Mouse (Mus musculus) neural tube, embryonic 12.5 days (tissue): ENCODE data around the gene Tmem19. TPM values are rescaled to one million over a fixed set of nuclear protein-coding genes. Genes with fewer than 3 reads are reported as not detected.
A peak's percentile ranks its signal among the peaks of the same experiment; 100 is the strongest.
"Not testable (repeated sequence)": the region's sequence is repeated elsewhere in the genome, so short reads cannot be mapped to it uniquely, and the experiment has no call there.

Experiments used
- ATAC-seq: fragments of 200-750 bp; cut with Nextera tagmentation; 2 replicates; pipeline ENCODE4 v1.8.0; 2017; ENCODE audit warnings: low read depth, mild to moderate bottlenecking, moderate TSS enrichment, moderate library complexity; ENCODE audit not compliant: low FRiP score
- H3K27ac ChIP-seq: fragments of 300-500 bp; sonication (generic); 2 replicates; pipeline ENCODE4 v1.5.1; 2016
- H3K27me3 ChIP-seq: fragments of 300-500 bp; sonication (generic); replicated peaks from 2 replicates; pipeline ENCODE4 v1.6.1; 2016; ENCODE audit warnings: mild to moderate bottlenecking
- H3K36me3 ChIP-seq: fragments of 300-500 bp; sonication (generic); 2 replicates; pipeline ENCODE4 v1.6.1; 2016; ENCODE audit warnings: mild to moderate bottlenecking
- H3K4me1 ChIP-seq: fragments of 300-500 bp; sonication (generic); 2 replicates; pipeline ENCODE4 v1.6.1; 2016
- H3K4me2 ChIP-seq: fragments of 300-500 bp; sonication (generic); replicated peaks from 2 replicates; pipeline ENCODE4 v1.6.1; 2016; ENCODE audit warnings: mild to moderate bottlenecking
- H3K4me3 ChIP-seq: fragments of 300-500 bp; sonication (generic); 2 replicates; pipeline ENCODE4 v1.5.1; 2016
- H3K9ac ChIP-seq: fragments of 300-500 bp; sonication (generic); 2 replicates; pipeline ENCODE4 v1.6.1; 2016; ENCODE audit warnings: mild to moderate bottlenecking
- H3K9me3 ChIP-seq: fragments of 300-500 bp; sonication (generic); 2 replicates; pipeline ENCODE4 v1.6.1; 2016; ENCODE audit warnings: mild to moderate bottlenecking
- WGBS: fragments of 180-500 bp; shearing (Covaris S2); methylation state at CpG from one replicate; pipeline ENCODE4 v1.1.7; 2016; 5-methylcytosine and 5-hydroxymethylcytosine counted together
- polyA plus RNA-seq: library from polyadenylated mRNA; unstranded; fragments of >200 nt; fragmentation: Nextera tagmentation; extraction: Ambion mirVana; gene quantifications from 2 replicates; pipeline ENCODE4 v1.2.1, GENCODE M21; 2016

Tmem19 gene
- polyA plus RNA-seq, 1 experiment from 2014 or later: 43.8 TPM

GRCm38 (mm10) chr10:115342771-115343425, 19.4 kb downstream of the Tmem19 start:
- Histone ChIP-seq H3K36me3 (peaks cover 45% of the 10 kb centered on the region), H3K4me1 (no peaks in the 10 kb centered on the region), H3K27me3 (no peaks in the 10 kb centered on the region), H3K4me3 (no peak overlapping the region), H3K27ac (no peak overlapping the region), H3K4me2 (no peak overlapping the region), H3K9me3 (no peaks in the 10 kb centered on the region), H3K9ac (no peak overlapping the region)
- no peak for ATAC-seq
- 92% methylated on average over 4 of the region's 4 CpGs for WGBS

- no peaks in the 10 kb centered on the region for H3K4me1 ChIP-seq
- H3K36me3 ChIP-seq: peaks cover 31% of the 10 kb centered on the region
- WGBS: 94% methylated on average over 7 of the region's 7 CpGs
- H3K9me3 ChIP-seq: no peaks in the 10 kb centered on the region
- no peaks in the 10 kb centered on the region for H3K27me3 ChIP-seq
- no peak overlapping the region for H3K27ac ChIP-seq
- H3K4me3 ChIP-seq: no peak overlapping the region
- no peak overlapping the region for H3K9ac ChIP-seq
- no peak overlapping the region for H3K4me2 ChIP-seq
- ATAC-seq: no peak
Observed at GRCm38 (mm10) chr10:115339820-115340328, 22.4 kb downstream of the Tmem19 start.

- no peak overlapping the region for H3K9ac ChIP-seq
- H3K9me3 ChIP-seq: no peaks in the 10 kb centered on the region
- ATAC-seq: no peak
- 91% methylated on average over 4 of the region's 4 CpGs for WGBS
- no peaks in the 10 kb centered on the region for H3K27me3 ChIP-seq
- peaks cover 16% of the 10 kb centered on the region for H3K36me3 ChIP-seq
- no peak overlapping the region for H3K27ac ChIP-seq
- H3K4me3 ChIP-seq: no peak overlapping the region
- H3K4me2 ChIP-seq: no peak overlapping the region
- H3K4me1 ChIP-seq: no peaks in the 10 kb centered on the region
Observed at GRCm38 (mm10) chr10:115336901-115337300, 25.4 kb downstream of the Tmem19 start.

GRCm38 (mm10) chr10:115333528-115333927, 28.8 kb downstream of the Tmem19 start:
- Histone ChIP-seq H3K4me2 (no peak overlapping the region), H3K4me3 (no peak overlapping the region), H3K9me3 (no peaks in the 10 kb centered on the region), H3K9ac (no peak overlapping the region), H3K4me1 (no peaks in the 10 kb centered on the region), H3K27me3 (no peaks in the 10 kb centered on the region), H3K36me3 (no peaks in the 10 kb centered on the region), H3K27ac (no peak overlapping the region)
- no peak for ATAC-seq
- 83% methylated on average over 9 of the region's 9 CpGs for WGBS

GRCm38 (mm10) chr10:115332997-115333396, 29.3 kb downstream of the Tmem19 start:
- 94% methylated on average over 4 of the region's 4 CpGs for WGBS
- no peak overlapping the region for H3K27ac ChIP-seq
- no peak overlapping the region for H3K4me3 ChIP-seq
- no peak overlapping the region for H3K4me2 ChIP-seq
- no peaks in the 10 kb centered on the region for H3K36me3 ChIP-seq
- ATAC-seq: no peak
- no peaks in the 10 kb centered on the region for H3K27me3 ChIP-seq
- no peak overlapping the region for H3K9ac ChIP-seq
- H3K9me3 ChIP-seq: no peaks in the 10 kb centered on the region
- H3K4me1 ChIP-seq: no peaks in the 10 kb centered on the region

- ATAC-seq: no peak
- Histone ChIP-seq H3K4me2 (no peak overlapping the region), H3K9me3 (no peaks in the 10 kb centered on the region), H3K4me3 (no peak overlapping the region), H3K9ac (no peak overlapping the region), H3K27ac (no peak overlapping the region), H3K36me3 (no peaks in the 10 kb centered on the region), H3K27me3 (no peaks in the 10 kb centered on the region), H3K4me1 (no peaks in the 10 kb centered on the region)
- WGBS: 89% methylated on average over 8 of the region's 8 CpGs
Observed at GRCm38 (mm10) chr10:115332420-115332952, 29.8 kb downstream of the Tmem19 start.

- WGBS: 85% methylated on average over 3 of the region's 3 CpGs
- Histone ChIP-seq H3K36me3 (no peaks in the 10 kb centered on the region), H3K27ac (no peak overlapping the region), H3K9me3 (no peaks in the 10 kb centered on the region), H3K4me3 (no peak overlapping the region), H3K9ac (no peak overlapping the region), H3K4me2 (no peak overlapping the region), H3K27me3 (no peaks in the 10 kb centered on the region), H3K4me1 (no peaks in the 10 kb centered on the region)
- no peak for ATAC-seq
Observed at GRCm38 (mm10) chr10:115329010-115329530, 33.2 kb downstream of the Tmem19 start.

- H3K9ac ChIP-seq: no peak overlapping the region
Observed at GRCm38 (mm10) chr10:115328514-115328913, 33.8 kb downstream of the Tmem19 start.

GRCm38 (mm10) chr10:115323295-115323694, 39.0 kb downstream of the Tmem19 start:
- no peak for ATAC-seq
- Histone ChIP-seq H3K4me1 (no peaks in the 10 kb centered on the region), H3K36me3 (no peaks in the 10 kb centered on the region), H3K9me3 (no peaks in the 10 kb centered on the region), H3K27me3 (no peaks in the 10 kb centered on the region), H3K4me3 (no peak overlapping the region), H3K27ac (no peak overlapping the region), H3K4me2 (no peak overlapping the region), H3K9ac (no peak overlapping the region)
- WGBS: 13% methylated on average over 6 of the region's 6 CpGs

More at GRCm38 (mm10) chr10:115328514-115328913, 33.8 kb downstream of the Tmem19 start:
- no peaks in the 10 kb centered on the region for H3K9me3 ChIP-seq
- no peak overlapping the region for H3K4me3 ChIP-seq
- no peak for ATAC-seq
- no peaks in the 10 kb centered on the region for H3K27me3 ChIP-seq
- H3K27ac ChIP-seq: no peak overlapping the region
- 84% methylated on average over 6 of the region's 6 CpGs for WGBS
- H3K36me3 ChIP-seq: no peaks in the 10 kb centered on the region
- no peaks in the 10 kb centered on the region for H3K4me1 ChIP-seq
- no peak overlapping the region for H3K4me2 ChIP-seq

- no peaks in the 10 kb centered on the region for H3K36me3 ChIP-seq
- no peaks in the 10 kb centered on the region for H3K9me3 ChIP-seq
- H3K4me3 ChIP-seq: no peak overlapping the region
- H3K27ac ChIP-seq: no peak overlapping the region
- WGBS: 89% methylated on average over 5 of the region's 5 CpGs
- H3K9ac ChIP-seq: no peak overlapping the region
- H3K4me2 ChIP-seq: no peak overlapping the region
- ATAC-seq: no peak
- no peaks in the 10 kb centered on the region for H3K27me3 ChIP-seq
- H3K4me1 ChIP-seq: no peaks in the 10 kb centered on the region
Observed at GRCm38 (mm10) chr10:115321317-115322035, 40.8 kb downstream of the Tmem19 start.

GRCm38 (mm10) chr10:115318388-115318787, 43.9 kb downstream of the Tmem19 start:
- not testable (repeated sequence) for H3K9me3 ChIP-seq, H3K36me3 ChIP-seq, H3K4me3 ChIP-seq, ATAC-seq, H3K27me3 ChIP-seq, H3K4me1 ChIP-seq, H3K27ac ChIP-seq, H3K4me2 ChIP-seq, H3K9ac ChIP-seq
- WGBS: 68% methylated on average over 3 of the region's 3 CpGs

- no peaks in the 10 kb centered on the region for H3K27me3 ChIP-seq
- H3K4me3 ChIP-seq: peak overlapping the region; percentile 88; the same call in 1 of the 2 replicates
- H3K9me3 ChIP-seq: no peaks in the 10 kb centered on the region
- H3K4me1 ChIP-seq: peaks cover 22% of the 10 kb centered on the region
- no peaks in the 10 kb centered on the region for H3K36me3 ChIP-seq
- H3K27ac ChIP-seq: no peak overlapping the region
- peak overlapping the region; percentile 80 for H3K4me2 ChIP-seq
- WGBS: 65% methylated on average over 11 of the region's 11 CpGs
- ATAC-seq: no peak
- H3K9ac ChIP-seq: no peak overlapping the region
Observed at GRCm38 (mm10) chr10:115316313-115316712, 46.0 kb downstream of the Tmem19 start.
